Mouse (Mus musculus) layer of hippocampus, postnatal 25 days (tissue): ENCODE data around the gene Stk11ip. TPM values are rescaled to one million over a fixed set of nuclear protein-coding genes. Genes with fewer than 3 reads are reported as not detected.

ENCODE experiments used
- DNase-seq, 2 experiments: peaks; one replicate each; pipeline ENCODE4 v3.0.0; 2022; ENCODE audit warnings: mixed read lengths in 2 of 2, low spot score in 1 of 2; ENCODE audit errors: extremely low spot score in 1 of 2
- total RNA-seq, 2 experiments: library from RNA; stranded (reverse); gene quantifications; 2 replicates each; pipeline ENCODE4 v1.2.3; 2021

The Stk11ip gene
- total RNA-seq, 2 experiments from 2014 or later = 20.6 to 25.5 TPM

- DNase-seq = no peak
Observed at GRCm38 (mm10) chr1:75537587-75537986, 16.3 kb downstream of the Stk11ip start.

DNA sequence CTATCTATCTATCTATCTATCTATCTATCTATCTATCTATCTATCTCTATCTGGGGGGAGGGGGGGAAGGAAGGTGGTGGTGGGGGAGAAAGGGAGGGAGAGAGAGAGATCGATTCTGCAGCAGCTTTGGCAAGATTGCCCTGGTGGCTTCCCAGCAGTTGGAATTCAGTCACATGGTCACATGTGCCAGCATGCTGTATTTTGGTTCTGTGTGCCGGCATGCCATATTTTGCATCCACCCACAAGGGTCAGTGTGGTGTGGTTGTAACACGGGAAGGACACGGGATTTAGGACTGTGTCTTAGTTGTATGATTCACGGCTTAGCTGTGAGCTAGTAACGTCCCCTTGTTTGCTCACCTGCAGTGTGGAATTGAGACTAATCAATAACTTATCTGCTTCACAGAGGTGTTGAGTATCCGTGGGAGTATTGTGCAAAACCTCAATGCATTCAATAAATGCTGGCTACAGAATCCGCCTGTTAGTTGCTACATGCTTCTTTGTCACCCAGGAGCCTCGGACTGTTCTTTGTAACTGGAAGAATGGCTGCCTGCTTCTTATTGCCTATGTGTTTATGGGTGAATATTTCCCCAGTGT lies 17.4 kb downstream of the Stk11ip start:
- DNase-seq = no peak

GRCm38 (mm10) chr1:75541496-75541895 lies 20.2 kb downstream of the Stk11ip start:
- no peak for DNase-seq

- DNase-seq = no peak
Observed at GRCm38 (mm10) chr1:75544351-75544750, 23.0 kb downstream of the Stk11ip start.

GRCm38 (mm10) chr1:75545965-75546956 lies 24.9 kb downstream of the Stk11ip start, which contains the start of gene Slc4a3:
Gene Slc4a3 (plus strand): TSS chr1:75546266.
- DNase-seq = peak; percentile 50 to 64

GRCm38 (mm10) chr1:75547351-75547750 lies 26.0 kb downstream of the Stk11ip start:
- DNase-seq = no peak

- no peak for DNase-seq
Observed at GRCm38 (mm10) chr1:75548083-75548482, 26.8 kb downstream of the Stk11ip start.

DNA sequence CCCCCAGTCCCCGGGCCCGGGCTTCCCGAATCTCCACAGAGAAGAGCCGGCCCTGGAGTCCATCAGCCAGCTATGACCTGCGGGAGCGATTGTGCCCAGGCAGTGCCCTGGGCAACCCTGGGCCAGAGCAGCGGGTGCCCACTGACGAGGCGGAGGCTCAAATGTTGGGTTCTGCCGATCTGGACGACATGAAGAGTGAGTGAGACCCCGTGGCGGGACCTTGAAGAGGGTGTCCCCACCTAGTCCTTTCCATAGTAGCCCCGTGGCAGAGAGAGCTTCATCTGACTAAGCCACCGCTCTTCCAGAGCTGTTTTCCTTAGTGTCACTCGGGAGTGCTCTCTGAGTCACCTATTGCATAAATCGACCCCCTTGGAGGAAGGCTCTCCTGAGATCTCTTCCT lies 27.5 kb downstream of the Stk11ip start:
- DNase-seq = no peak

DNA sequence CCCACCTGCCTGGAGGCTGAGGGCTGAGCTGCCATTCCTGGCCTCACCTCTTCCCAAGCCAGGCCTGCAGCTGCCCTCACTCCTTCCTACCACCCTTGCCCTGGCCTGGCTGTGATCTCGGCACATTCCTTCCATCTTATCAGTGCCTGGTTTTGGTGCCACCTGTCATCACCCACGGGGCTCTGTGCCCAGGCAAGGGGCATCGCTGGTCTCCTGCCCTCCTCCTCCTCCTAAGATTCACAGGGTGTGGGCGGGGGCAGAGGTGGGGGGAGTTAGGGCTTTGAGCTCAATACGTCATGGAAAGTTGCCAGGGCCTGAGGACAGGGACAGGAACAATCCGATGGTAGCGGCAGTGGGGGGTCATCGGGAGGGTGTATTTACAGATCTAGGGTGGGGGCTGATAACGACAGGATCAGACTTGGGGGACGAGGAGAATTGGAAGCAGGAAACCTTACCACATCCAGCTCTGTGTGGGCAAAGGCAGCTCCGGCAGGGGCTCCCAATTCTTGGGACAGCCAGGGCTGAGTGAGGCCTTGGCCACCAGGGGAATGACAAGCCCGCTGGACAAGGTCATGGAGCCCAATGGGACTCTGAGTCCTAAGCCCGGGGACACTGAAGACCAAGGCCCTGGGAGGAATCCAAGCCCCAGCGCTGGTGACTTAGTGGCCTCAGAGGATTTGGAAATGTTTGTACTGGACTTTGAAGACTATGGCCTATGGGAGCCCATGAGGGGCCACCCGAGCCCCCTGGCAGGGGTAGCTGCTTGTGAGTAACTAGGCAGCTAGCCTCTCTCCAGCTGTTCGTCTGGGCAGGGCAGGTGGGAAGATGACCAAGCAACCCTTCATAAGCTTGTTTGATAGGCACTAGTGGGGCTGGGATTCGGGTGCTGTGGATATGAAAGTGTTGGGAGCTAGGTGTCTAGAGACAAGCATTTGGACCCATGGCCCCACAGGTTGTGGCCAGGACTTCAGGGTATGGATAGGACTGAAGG lies 28.3 kb downstream of the Stk11ip start:
- no peak for DNase-seq

GRCm38 (mm10) chr1:75550586-75550985 lies 29.3 kb downstream of the Stk11ip start:
- no peak for DNase-seq

DNA sequence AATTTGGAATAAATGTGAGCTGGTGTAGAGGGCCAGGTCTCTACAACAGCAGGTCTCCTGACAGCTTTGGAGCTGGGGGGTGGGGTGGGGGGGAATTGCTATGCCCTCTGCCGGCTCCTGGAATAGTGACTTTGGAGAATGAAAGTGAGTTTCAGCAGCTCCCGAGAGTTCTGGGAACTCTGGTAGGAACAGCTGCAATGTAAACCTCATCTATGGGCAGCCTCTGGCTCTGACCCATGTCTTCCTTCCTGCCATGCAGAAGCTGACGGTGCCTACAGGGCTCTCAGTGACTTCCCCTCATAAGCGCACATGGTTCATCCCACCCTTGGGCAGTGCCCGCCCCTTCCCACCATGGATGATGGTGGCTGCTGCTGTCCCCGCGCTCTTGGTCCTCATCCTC lies 34.4 kb downstream of the Stk11ip start:
- no peak for DNase-seq

GRCm38 (mm10) chr1:75556143-75556781 lies 34.9 kb downstream of the Stk11ip start:
- DNase-seq = no peak

DNA sequence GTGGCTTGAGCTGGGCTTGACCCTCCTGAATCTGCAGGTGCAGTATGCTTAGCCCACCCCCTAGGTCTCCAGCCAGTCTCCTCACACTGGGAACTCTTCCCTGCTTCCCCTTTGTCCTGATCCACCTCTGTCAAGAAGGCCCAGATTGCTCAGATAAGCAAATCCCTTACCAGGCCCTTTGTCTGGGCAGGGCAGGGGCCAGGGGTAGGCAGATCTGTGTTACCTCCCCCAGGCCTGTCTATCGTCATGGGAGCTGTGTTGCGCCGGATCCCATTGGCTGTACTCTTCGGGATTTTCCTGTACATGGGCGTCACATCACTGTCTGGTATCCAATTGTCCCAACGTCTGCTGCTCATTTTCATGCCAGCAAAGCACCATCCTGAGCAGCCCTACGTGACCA lies 35.7 kb downstream of the Stk11ip start:
- DNase-seq = no peak

DNA sequence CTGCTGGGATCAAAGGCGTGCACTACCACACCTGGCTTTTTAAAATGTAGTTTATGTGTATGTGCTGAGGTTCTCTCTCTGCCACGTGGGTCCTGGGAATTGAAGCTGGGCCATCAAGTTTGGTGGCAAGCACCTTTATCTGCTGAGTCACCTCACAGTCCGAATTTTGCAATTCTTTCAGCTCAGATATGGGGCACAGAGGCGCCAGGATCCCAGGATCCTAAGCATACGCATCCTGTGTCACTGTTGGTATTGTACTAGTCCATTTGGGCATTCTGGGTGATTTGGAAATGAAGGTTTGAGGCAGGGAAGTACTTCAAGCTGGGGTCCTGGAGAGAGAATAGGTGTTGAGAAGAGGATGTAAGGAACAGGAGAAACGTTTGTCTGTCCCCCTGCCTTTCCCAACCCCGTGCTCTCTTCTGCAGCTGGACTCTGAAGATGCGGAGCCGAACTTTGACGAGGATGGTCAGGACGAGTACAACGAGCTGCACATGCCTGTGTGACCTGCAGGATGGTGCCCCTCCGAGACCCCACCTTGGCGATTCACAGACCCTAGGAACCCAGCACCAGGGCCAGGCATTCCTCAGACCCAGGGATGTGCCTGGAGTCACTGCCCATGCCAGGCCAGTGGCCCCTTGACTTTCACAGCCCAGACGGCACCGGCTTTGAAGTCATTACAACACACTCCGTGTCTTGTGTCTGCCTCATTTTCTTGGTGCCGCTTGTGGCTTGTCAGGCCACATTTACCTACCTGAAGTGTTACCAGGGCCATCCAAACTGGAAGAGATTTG lies 37.3 kb downstream of the Stk11ip start:
- DNase-seq = no peak

DNA sequence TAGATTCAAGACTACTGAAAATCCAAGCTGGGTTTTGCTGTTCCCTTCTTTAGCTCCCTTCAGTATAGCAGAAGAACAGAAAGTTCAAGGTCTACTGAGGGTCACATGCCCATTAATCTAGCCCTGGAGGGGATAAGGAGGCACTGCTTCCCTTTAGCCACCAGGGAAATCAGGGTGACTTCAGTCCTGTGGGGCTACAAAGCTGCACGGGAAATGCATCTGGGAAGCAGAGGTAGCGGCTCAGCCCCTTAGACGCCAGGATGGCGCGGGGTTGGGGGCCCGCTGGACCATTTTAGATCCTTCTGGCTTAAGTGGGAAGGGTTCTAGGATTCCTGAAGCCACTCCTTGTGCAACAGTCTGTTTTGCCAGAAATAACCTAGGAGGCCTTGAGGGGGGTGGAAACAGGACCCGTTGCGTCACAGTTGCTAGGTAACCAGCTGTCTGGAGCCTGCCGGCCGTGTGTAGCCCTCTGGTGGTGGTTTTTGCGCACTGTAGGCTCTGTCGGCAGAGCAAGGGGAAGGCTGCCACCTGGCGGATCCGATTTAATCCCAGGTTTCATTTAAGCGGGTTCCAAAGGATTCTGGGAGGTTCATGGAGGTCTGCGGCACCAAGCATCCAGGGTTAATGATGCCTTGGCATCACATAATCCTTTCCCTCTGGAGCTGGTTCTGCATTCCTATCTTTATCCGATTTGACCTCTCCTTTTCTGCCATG lies 38.0 kb downstream of the Stk11ip start:
- DNase-seq = peak; percentile 92 to 95

GRCm38 (mm10) chr1:75560206-75560913 lies 39.0 kb downstream of the Stk11ip start:
- DNase-seq = no peak

DNA sequence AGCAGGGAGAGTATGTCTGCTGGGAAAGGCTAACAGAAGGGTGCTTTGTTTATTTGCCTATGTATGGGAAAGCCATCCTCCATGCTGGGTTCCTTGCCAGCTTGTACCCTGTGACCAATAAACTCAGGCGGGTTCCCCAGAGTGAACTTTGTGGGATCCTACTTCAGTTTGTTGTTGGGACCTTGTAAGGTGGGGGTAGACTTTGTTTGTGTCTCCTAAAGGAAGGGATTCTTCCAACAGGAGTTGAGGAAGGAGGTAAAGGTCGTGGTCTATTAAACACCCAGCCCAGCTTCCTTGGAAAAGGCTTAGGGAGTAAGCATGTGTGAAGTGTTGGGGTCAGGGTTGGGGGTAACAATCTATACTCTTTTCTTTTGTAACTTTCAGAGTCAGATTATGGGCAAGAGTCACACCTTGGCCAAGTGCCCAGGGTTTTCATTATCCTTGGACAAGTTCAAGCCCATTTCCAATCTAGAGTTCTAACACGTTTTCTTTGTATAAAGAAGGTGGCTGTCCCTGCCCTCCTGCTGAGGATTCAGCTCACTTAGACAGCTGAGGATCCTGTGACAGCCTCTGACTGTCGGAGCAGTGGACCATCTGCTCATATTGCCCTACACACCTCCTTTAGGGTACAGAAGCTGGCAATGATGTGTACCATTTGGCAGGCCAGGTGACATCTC lies 40.0 kb downstream of the Stk11ip start:
- DNase-seq = no peak
